Mouse (Mus musculus): ENCODE measurements around the gene R3hdm4. TPM values are rescaled to one million over a fixed set of nuclear protein-coding genes. Genes with fewer than 3 reads are reported as not detected.

Gene R3hdm4
- 119 TPM for total RNA-seq (2023)

DNA sequence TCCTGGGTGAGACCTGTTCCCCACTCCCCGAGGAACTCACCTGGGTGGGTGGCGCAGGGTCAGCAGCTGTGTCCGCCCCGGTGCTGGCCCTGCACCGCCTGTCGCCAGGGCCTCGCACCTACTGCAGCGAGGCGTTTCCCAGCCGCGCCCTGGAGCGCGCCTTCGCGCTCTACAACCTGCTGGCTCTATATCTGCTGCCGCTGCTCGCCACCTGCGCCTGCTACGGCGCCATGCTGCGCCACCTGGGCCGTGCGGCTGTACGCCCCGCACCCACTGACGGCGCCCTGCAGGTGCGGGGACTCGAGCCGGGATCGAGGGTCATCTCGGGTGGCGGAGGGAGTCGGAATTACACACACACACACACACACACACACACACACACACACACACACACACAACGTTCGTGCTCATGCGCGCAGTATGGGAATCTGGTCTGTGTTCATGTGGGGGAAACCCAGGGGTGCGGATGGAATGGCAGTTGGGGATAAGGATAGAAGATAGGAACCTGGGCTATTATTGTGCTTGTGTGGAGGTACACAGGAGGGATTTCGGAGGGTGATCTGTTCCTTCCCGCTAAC, at the start of gene R3hdm4:
Gene R3hdm4 (minus strand): TSS at position 251 of the 578 bp plus-strand sequence.

DNA sequence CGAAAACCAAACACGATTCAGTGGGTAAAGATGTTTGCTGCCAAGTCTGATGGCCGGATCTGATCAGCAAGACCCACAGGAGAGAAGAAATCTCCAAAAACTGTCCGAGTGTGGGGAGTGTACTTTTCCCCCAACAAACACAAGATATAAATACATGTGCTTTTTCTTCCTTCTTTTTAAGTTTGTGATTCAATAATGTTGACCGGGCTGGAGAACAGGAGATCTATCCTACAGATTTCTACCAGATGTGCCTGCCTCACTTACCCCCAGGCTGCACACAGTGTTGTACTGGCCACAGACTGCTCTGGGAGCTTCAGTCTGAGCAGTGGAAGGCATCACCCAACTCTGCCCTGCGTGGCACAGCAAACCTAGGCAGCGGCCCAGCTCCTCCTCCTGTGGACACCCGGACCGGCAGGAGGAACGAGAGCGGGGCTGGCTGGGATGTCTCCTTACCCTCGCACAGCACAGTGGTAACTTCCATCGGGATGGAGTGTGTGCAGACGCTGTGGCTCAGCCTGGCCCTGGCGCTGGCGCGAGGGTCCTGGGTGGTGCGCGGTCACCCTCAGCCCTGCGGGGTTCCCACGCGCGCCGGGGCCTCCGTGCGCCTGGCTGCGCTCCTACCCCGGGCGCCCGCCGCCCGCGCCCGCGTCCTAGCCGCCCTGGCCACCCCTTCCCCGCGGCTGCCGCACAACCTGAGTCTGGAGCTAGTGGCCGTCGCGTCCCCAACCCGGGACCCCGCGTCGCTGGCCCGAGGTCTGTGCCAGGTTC, 49.6 kb upstream of the R3hdm4 start, which contains the start of gene Grin3b:
Gene Grin3b (plus strand): TSS at position 301 of the 768 bp plus-strand sequence.

DNA sequence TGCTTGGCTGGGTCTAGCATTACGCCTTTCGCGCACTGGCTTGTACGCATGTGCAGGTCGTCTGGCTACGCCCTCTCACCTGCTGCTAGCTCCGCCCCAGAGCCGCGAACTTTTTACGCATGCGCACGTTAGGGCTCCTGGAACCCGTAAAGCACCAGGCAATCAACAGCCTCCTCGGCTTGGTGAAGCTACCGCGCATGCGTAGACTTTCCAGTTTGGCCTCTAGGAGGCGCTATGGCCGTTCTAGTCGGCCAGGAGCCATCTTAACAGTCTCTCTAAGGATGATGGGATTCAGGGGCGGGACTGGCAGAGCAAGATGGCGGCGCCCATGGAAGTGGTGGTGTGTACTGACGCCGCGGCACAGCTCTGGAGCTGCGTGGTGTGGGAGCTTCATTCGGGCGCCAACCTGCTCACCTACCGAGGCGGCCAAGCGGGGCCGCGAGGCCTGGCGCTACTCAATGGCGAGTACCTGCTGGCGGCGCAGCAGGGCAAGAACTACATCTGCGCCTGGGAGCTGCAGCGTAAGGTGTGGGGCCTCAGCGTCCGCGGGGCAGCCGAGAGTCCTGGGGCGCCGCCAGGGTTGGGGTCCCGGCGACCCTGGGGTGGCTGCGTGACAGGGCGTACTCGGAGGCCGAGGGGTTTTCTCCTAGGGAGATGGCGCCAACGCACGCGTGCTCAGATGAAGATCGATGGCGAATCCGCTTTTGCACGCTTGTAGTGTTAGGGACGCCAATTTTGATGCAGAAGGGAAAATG, 39.0 kb upstream of the R3hdm4 start, which contains the start of gene Wdr18:
Gene Wdr18 (plus strand): TSS at position 306 of the 755 bp plus-strand sequence.

DNA sequence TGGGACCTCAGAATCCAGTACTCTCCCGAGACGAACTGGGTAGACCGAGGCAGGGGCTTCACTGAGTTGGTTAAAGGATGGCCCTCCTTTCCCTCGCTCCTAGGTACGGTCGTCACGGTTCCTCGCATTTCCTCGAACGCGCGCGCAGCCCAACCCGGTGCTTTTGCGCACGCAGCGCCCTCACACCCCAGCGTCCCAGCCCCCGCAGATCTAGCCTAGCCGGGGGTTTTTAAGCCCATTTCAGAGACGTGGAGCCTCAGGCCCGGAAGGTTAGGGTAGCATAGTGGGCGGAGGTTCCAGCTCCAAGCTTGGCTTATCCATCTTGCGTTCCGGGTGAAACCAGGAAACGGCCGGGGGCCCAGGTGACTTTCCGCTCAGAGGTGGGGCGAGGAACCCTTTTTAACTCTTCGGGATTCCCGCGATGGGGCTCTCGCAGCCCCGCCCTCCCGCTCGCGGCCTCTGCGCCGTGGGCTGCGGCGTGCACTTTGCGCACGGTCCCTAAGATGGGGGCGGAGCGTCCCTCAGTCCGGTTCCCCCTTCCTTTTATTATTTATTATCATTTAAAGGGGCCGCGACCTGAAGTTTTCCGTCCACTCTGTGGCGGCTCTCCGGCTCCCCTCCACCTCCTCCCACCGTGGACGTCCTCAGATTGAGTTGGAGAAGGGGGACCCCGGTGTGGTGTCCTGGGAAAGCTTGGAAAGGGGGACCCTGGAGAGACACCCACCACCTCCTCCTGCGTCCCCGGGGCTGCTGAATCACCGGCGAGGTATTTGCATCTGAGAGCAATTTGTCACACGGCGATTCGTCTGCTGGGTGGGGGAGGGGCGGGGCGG, 5.7 kb upstream of the R3hdm4 start, which contains the start of gene Arid3a:
Gene Arid3a (plus strand): TSS at position 553 of the 833 bp plus-strand sequence.

DNA sequence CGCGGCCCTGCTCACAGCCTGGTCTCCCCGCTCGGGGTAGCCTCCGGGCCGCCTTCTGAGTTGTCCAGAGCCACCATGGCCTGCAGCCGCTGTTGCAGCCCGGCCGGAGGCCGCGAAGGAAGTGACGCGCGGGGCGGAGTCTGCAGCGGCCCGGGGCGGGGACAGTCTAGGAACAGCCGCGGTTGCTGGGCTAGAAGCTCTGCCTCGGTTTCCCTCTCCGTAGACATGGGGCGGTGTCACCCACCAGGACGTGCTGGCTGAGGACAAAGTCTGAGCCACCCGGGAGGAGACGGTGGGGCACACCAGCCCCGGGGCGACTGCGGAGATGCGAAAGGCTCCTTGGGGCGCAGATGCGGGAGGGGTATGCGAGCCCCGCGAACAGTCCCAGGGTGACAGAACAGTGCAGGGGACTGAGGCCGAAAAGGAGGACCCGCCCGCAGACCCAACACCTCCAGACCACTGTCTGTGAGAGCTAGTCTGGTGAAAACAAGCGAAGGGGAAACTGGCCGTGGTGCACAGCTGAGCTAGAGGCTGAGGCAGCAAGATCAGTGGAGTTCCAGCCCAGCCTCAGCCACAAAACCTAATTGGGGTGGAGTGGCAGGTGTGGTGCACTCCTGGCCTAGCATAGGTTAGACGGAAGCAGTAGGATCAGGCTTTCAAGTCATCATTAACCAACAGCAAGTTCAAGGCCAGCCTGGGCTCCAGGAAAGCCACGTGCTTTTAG, 4.0 kb downstream of the R3hdm4 start, which contains the start of gene Kiss1r:
Gene Kiss1r (plus strand): TSS at position 164 of the 724 bp plus-strand sequence.

DNA sequence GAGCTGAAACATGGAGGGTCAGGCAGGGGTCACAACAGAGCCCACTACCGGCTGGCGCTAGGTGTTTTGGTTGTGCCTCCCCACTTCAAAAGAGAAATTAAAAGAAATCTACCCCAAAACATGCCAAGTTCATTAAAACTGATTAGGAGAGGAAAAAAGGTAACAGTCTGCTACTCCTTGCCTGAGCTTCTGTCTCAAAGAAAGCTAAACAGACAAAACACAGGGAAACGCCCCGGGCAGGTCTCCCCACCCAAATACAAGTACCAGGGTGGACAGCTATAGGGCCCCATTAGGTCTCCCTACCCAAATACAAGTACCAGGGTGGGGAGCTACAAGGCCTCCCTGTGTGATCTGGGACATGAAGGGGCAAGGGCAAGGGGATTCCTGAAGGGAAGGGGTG, 10.5 kb downstream of the R3hdm4 start, which contains the start of gene Gm26602:
Gene Gm26602 (plus strand): TSS at position 301 of the 400 bp plus-strand sequence.

DNA sequence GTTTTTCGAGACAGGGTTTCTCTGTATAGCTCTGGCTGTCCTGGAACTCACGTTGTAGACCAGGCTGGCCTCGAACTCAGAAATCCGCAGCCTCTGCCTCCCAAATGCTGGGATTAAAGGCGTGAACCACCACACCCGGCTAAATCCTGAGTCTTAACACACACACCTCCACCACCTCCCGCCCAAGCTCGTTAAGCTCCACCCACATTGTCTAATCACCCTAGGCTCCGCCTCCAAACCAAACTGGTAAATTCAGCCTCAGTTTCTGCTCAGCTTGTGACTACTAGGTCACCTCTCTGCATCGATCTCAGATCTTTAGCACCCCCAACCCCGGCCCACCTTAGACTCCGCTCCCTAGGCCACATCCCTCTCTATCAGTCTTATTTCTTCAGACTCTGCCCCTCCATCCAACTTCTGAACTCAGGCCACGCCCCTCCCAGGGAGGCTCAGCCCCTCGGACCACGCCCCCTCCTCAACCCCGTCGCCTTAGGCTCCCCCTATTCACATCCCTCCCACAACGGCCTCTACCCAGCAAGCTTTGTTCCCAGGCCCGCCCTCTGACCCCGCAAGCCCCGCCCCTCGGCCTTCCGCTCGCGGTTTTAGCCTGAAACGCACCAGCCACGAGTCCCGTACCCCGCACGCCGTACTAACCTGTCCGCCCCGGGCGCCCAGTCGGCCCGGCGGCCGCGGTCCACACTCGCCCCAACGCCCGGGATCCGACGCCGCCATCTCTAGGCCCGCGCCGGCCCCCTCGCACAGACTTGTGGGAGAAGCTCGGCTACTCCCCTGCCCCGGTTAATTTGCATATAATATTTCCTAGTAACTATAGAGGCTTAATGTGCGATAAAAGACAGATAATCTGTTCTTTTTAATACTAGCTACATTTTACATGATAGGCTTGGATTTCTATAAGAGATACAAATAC, 12.6 kb downstream of the R3hdm4 start, which contains the start of gene Med16:
Gene Med16 (minus strand): TSS at position 757 of the 925 bp plus-strand sequence.

DNA sequence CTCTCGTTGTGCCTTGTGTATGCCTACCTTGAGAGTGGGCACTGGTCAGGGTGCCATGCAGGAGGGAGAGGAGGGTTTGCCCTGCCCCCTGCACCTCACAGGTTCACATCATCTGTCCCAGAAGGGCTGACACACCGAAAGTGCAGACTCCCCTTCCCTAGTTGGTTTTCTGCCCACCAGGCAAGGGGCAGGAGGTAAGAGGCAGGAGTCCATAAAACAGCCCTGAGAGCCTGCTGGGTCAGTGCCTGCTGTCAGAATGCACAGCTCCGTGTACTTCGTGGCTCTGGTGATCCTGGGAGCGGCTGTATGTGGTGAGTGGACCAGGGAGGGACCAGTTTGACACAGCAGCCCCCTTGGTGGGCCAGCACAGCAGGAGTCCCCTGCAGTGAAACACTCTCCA, 30.3 kb downstream of the R3hdm4 start, which contains the start of gene Cfd:
Gene Cfd (plus strand): TSS at position 184 of the 400 bp plus-strand sequence.

DNA sequence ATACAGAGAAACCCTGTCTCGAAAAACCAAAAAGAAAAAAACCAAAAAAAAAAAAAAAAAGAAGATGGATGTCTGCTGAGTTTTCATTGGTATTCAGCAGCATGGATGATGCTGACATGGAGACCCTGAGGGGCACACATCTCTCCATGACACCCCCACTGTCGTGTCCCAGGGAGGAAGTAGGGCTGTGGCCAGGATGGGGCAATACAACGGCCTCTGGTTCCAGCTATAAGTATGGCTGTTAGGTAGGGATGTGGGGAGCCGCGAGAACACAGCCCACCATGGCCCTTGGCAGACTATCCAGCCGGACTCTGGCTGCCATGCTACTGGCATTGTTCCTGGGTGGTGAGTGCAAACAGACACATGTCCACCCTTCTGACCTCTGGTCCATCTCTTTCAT, 35.0 kb downstream of the R3hdm4 start, which contains the start of gene Elane:
Gene Elane (plus strand): TSS at position 194 of the 400 bp plus-strand sequence.

DNA sequence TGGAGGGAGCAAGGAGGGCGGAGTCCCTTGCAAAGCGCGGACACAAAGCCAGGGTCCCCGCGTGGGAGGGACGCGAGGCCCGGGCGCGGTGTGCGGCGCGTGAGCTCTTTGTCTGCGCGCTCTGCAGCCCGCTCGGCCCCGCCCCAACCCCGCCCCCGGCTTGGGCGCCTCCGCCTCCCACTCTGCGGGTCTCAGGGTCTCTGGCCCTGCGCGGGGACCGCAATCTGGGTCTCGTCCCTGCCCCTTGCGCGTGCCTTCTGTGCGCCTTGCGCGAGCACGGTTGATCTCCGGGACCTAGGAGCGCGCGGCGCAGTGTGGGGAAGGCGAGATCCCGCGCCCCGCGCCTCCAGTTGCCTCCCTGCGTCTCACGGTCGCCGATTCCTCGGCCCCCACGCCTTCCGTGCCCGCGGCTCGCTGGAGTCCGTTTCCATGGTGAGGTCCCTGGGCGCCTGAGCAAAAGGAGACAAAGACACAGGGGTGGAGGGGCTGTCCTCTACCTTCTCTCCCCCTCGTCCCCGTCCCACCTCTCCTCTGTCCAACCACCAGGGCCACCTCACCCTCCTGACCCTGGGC, 46.6 kb downstream of the R3hdm4 start, which contains the start of the genes Prtn3 and Plppr3:
Gene Prtn3 (plus strand): TSS at position 187 of the 573 bp plus-strand sequence.
Gene Plppr3 (minus strand): TSS at position 345 of the 573 bp plus-strand sequence.

Other genes starting within 250 kb of the R3hdm4 start
- 93.4 TPM for gene Cdc34, start 239.0 kb downstream of the R3hdm4 start, total RNA-seq (2023)
- 3.2 TPM for gene Gzmm, start 232.2 kb downstream of the R3hdm4 start, total RNA-seq (2023)
- 99.5 TPM for gene Bsg, start 216.7 kb downstream of the R3hdm4 start, total RNA-seq (2023)
- not detected for gene Hcn2, start 204.6 kb downstream of the R3hdm4 start, total RNA-seq (2023)
- 69.9 TPM for gene Polrmt, start 174.6 kb downstream of the R3hdm4 start, total RNA-seq (2023)
- not detected for gene Fgf22, start 166.1 kb downstream of the R3hdm4 start, total RNA-seq (2023)
- gene Rnf126, start 154.3 kb downstream of the R3hdm4 start, total RNA-seq (2023), result 71.9 TPM
- gene Fstl3, start 143.9 kb downstream of the R3hdm4 start, total RNA-seq (2023), result 1.2 TPM
- not detected for gene Prss57, start 130.2 kb downstream of the R3hdm4 start, total RNA-seq (2023)
- gene Palm, start 127.6 kb downstream of the R3hdm4 start, total RNA-seq (2023), result 6.7 TPM
- not detected for gene Misp, start 100.2 kb downstream of the R3hdm4 start, total RNA-seq (2023)
- gene Ptbp1, start 66.8 kb downstream of the R3hdm4 start, total RNA-seq (2023), result 783 TPM
- gene Prtn3, start 46.7 kb downstream of the R3hdm4 start, total RNA-seq (2023), result not detected
- 1.0 TPM for gene Plppr3, start 46.6 kb downstream of the R3hdm4 start, total RNA-seq (2023)
- 0.83 TPM for gene Elane, start 35.0 kb downstream of the R3hdm4 start, total RNA-seq (2023)
- gene Cfd, start 30.4 kb downstream of the R3hdm4 start, total RNA-seq (2023), result not detected
- 59.4 TPM for gene Med16, start 12.3 kb downstream of the R3hdm4 start, total RNA-seq (2023)
- not detected for gene Gm26602, start 10.4 kb downstream of the R3hdm4 start, total RNA-seq (2023)
- gene Kiss1r, start 4.2 kb downstream of the R3hdm4 start, total RNA-seq (2023), result 0.65 TPM
- gene Arid3a, start 5.8 kb upstream of the R3hdm4 start, total RNA-seq (2023), result 8.4 TPM
- 48.5 TPM for gene Wdr18, start 38.9 kb upstream of the R3hdm4 start, total RNA-seq (2023)
- gene Grin3b, start 49.5 kb upstream of the R3hdm4 start, total RNA-seq (2023), result 0.68 TPM
- 158 TPM for gene Tmem259, start 63.1 kb upstream of the R3hdm4 start, total RNA-seq (2023)
- gene Cnn2, start 67.4 kb upstream of the R3hdm4 start, total RNA-seq (2023), result 442 TPM
- gene Abca7, start 75.3 kb upstream of the R3hdm4 start, total RNA-seq (2023), result 80.3 TPM
- 901 TPM for gene Arhgap45, start 95.4 kb upstream of the R3hdm4 start, total RNA-seq (2023)
- gene Polr2e, start 118.6 kb upstream of the R3hdm4 start, total RNA-seq (2023), result 75.3 TPM
- gene Gpx4, start 126.0 kb upstream of the R3hdm4 start, total RNA-seq (2023), result 154 TPM
- gene Sbno2, start 184.4 kb upstream of the R3hdm4 start, total RNA-seq (2023), result 103 TPM
- gene Stk11, start 194.6 kb upstream of the R3hdm4 start, total RNA-seq (2023), result 140 TPM
- 168 TPM for gene Atp5d, start 217.4 kb upstream of the R3hdm4 start, total RNA-seq (2023)
- gene Cbarp, start 219.6 kb upstream of the R3hdm4 start, total RNA-seq (2023), result 38.2 TPM
- gene Midn, start 227.1 kb upstream of the R3hdm4 start, total RNA-seq (2023), result 101 TPM
- gene Cirbp, start 244.8 kb upstream of the R3hdm4 start, total RNA-seq (2023), result 178 TPM

All from CD4-positive naive resting alpha-beta T cell, adult 57 days (primary cell).